Mouse (Mus musculus) left cerebral cortex, adult 2 months (tissue): Measurements from ENCODE around the gene Gm39566. TPM values are rescaled to one million over a fixed set of nuclear protein-coding genes. Genes with fewer than 3 reads are reported as not detected.
A peak's percentile ranks its signal among the peaks of the same experiment; 100 is the strongest.

Experiments
- DNase-seq, 2 experiments: peaks; one replicate each; pipeline ENCODE4 v3.0.0; 2021 to 2022; ENCODE audit warnings: low spot score in 2 of 2, mixed read lengths in 1 of 2; ENCODE audit errors: extremely low spot score in 1 of 2
- H3K27ac ChIP-seq: fragments of 200-600 bp; 2 replicates; pipeline ENCODE4 v1.8.1; 2022
- H3K4me3 ChIP-seq: fragments of 200-600 bp; 2 replicates; pipeline ENCODE4 v1.8.1; 2022
- CTCF ChIP-seq: fragments of 200-600 bp; IDR thresholded peaks from 2 replicates; pipeline ENCODE4 v1.8.1; 2022; ENCODE audit warnings: antibody characterized with exemption, mild to moderate bottlenecking, moderate library complexity
- intact Hi-C: fragments of 180-260 bp; cut with DNase I; formaldehyde crosslinking; loops from one replicate; pipeline ENCODE4 v1.15.1; 2025
- total RNA-seq, 2 experiments: library from RNA; stranded (reverse); gene quantifications; 2 replicates each; pipeline ENCODE4 v1.2.3; 2021

Gm39566 gene
- total RNA-seq, 2 experiments from 2014 or later, result not detected

DNA sequence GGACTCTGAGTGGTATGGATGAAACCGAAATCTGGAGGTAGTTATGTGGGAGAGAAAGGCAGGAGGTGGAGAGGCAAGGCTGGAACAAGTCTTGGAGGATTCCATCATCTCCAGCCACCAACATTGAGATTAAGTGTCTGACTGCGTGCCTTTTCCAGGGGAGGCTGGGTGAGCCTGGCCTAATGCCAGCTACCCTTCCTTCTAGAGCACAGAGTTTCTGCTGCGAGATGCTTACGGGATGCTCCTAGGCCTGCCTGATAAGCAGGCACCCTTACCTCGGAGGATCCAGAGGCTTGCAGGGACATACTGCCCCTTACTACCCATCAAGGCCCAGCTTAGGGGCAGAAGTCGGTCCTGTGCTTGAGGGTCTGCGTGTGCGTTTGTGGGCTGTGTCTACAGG lies 18.5 kb upstream of the Gm39566 start:
- intact Hi-C loops, result no loop called here
- DNase-seq, result no peak
- no peak for TF ChIP-seq CTCF
- Histone ChIP-seq H3K4me3 (peak overlapping the region; percentile 67), H3K27ac (no peak overlapping the region)

- H3K4me3 ChIP-seq, result no peak overlapping the region
- TF ChIP-seq CTCF, result no peak
- DNase-seq, result no peak
- no peak overlapping the region for H3K27ac ChIP-seq
- intact Hi-C loops, result no loop called here
These were observed 13.7 kb upstream of the Gm39566 start for GRCm38 (mm10) chr11:69828832-69829231.

GRCm38 (mm10) chr11:69823456-69823855 lies 8.4 kb upstream of the Gm39566 start:
- no peak overlapping the region for H3K27ac ChIP-seq
- TF ChIP-seq CTCF, result no peak
- no peak for DNase-seq
- intact Hi-C loops, result no loop called here
- H3K4me3 ChIP-seq, result no peak overlapping the region

DNA sequence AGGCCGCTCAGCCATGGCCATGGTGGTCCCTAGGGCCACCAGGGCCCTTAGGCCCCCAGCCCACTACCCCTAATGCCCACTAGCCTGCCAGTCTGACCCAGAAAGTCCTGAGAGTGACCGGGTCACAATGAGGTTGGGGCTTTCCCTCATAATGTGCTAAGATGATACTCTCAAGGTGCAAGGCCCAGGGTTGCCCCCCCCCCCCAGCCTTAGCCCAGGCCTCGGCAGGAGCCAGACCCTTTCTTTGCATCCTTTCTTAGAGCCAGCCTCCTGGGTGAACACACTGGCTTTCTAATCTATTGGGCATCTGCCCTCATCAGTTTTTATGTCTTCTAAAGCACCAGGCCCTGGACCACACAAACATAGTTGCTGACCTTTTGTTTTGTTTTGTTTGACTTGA lies 7.0 kb upstream of the Gm39566 start, which contains the start of gene Spem1:
Spem1 (minus strand) TSS at position 101 of the 400 bp plus-strand sequence.
- TF ChIP-seq CTCF, result no peak
- Histone ChIP-seq H3K4me3 (no peak within 1 kb of the TSS), H3K27ac (no peak within 1 kb of the TSS)
- DNase-seq, result no peak
- intact Hi-C loops, result no loop called here

DNA sequence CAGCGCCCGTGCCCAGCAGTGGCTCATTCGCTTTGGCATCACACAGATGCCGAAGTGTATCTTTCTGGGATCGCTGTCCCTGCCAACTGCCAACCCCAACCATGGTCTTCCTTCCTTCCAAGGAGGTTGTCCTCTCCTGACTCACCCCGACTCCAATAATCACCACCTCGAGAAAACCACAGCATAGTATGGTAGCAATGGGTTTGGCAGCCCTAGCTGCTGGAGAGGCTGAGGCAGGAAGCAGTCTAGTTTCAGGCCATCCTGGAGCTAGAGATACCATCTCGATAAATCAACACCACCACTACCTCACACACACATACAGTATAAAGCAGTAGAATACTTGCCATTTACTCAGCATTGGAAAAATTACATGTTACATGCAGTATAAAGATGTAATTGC lies 3.8 kb upstream of the Gm39566 start:
- Histone ChIP-seq H3K27ac (no peak overlapping the region), H3K4me3 (no peak overlapping the region)
- intact Hi-C loops, result no loop called here
- no peak for DNase-seq
- no peak for TF ChIP-seq CTCF

DNA sequence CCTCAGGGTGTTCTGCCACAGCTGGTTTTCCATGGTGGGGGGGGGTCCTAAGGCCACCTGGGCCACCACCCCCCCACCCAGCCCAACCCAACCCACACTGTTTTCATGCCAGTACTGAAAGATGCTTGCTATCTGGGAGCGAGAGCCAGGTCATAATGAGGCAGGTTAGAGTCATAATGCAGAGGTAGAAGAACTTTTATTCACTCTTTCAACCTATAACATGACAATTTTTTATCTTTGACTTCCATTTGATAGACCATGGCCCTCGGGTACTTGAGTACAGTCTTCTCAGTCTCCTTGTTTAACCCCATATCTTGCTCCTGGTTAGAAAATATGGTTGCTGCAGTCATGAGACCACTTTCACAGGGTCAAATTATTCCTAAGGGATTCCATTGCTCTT lies 3.3 kb upstream of the Gm39566 start, which contains the start of gene Spem2:
Spem2 (minus strand) TSS at position 101 of the 400 bp plus-strand sequence.
- DNase-seq, result no peak
- Histone ChIP-seq H3K4me3 (no peak within 1 kb of the TSS), H3K27ac (no peak within 1 kb of the TSS)
- intact Hi-C loops, result no loop called here
- no peak for TF ChIP-seq CTCF

DNA sequence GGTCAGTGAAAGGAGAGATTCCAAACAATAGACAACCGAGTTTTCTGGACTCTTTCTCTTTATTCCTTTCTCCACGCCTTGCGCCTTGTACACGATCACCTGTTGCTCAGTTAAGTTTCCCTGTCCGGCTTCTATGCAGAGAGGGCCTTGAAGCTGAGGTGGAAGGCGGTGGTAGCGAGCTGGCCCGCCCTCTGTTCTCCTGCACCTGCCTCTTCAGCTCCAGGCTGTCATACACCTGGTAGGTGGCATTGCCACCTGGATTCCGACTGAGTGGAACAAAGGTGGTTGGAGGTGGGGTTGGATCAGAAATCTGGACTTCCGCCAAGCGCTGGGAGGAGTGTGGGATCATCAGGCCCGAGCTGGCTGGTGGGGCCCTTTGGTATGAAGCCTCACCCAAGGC lies 1.4 kb upstream of the Gm39566 start:
- DNase-seq, result no peak
- TF ChIP-seq CTCF, result no peak
- intact Hi-C loops, result no loop called here
- H3K4me3 ChIP-seq, result no peak overlapping the region
- no peak overlapping the region for H3K27ac ChIP-seq

GRCm38 (mm10) chr11:69810280-69810679 lies 4.8 kb downstream of the Gm39566 start:
- DNase-seq, result no peak
- no peak for TF ChIP-seq CTCF
- no peak overlapping the region for H3K27ac ChIP-seq
- intact Hi-C loops, result loop anchor here (5.0 kb wide), 1 partner anchor 52 kb away; no protein-coding TSS in a partner anchor
- H3K4me3 ChIP-seq, result no peak overlapping the region

DNA sequence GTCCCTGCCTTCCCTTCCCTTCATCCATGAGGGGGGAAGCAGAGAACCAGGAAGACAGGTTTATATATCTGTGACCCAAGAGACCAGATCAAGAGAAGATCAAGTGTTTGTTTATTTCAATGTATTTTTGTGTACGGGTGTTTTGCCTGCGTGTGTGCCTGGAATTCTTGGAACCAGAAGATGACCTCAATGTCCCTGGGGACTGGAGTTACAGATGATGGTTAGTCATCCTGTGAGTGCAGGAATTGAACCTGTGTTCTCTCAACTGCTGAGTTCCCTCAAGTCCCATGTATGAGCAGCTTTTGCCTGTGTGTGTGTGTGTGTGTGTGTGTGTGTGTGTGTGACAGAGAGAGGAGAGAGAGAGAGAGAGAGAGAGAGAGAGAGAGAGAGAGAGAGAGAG lies 7.5 kb downstream of the Gm39566 start:
- no peak for DNase-seq
- no peak overlapping the region for H3K27ac ChIP-seq
- no peak overlapping the region for H3K4me3 ChIP-seq
- no peak for TF ChIP-seq CTCF
- intact Hi-C loops, result no loop called here

DNA sequence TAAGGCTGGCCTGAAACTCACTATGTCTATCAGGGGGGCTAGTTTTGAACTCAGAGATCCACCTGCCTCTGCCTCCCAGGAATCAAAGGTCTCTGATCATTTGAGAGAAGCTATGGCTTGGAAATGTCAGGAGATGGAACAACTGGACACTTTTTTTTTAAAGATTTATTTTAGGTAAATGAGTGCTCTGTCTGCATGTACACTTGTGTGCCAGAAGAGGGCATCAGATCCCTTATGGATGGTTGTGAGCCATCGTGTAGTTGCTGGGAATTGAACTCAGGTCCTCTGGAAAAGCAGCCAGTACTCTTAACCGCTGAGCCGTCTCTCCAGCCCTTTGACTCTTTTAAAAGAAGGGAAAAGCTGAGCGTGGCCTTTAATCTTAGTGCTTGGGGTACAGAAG lies 8.7 kb downstream of the Gm39566 start:
- DNase-seq, result no peak
- Histone ChIP-seq H3K27ac (no peak overlapping the region), H3K4me3 (no peak overlapping the region)
- intact Hi-C loops, result no loop called here
- TF ChIP-seq CTCF, result no peak; the same call in 1 of the 2 replicates

- H3K27ac ChIP-seq, result no peak within 1 kb of the TSS
- no peak; the same call in 1 of the 2 replicates for TF ChIP-seq CTCF
- intact Hi-C loops, result loop anchor here (5.0 kb wide), 1 partner anchor 72 kb away; the partner anchor contains the start of gene Tmem95
- no peak within 1 kb of the TSS; the same call in 1 of the 2 replicates for H3K4me3 ChIP-seq
- DNase-seq, result no peak
These were observed 9.9 kb downstream of the Gm39566 start, which contains the start of gene Tmem102 for GRCm38 (mm10) chr11:69804972-69805909. Gene Tmem102 (minus strand): TSS chr11:69805624.

GRCm38 (mm10) chr11:69804652-69804940 lies 10.5 kb downstream of the Gm39566 start:
- no peak overlapping the region for H3K27ac ChIP-seq
- no peak overlapping the region; the same call in 1 of the 2 replicates for H3K4me3 ChIP-seq
- TF ChIP-seq CTCF, result no peak
- intact Hi-C loops, result loop anchor here (5.0 kb wide), 1 partner anchor 73 kb away; the partner anchor contains the start of gene Tmem95
- DNase-seq, result no peak
